Mouse (Mus musculus) midbrain, embryonic 13.5 days (tissue): ENCODE measurements at regions not wholly inside any gene's neighbourhood (a gene's known extent, or its start where the extent isn't known, plus 50 kb on each side); places are given as distances from the start of the nearest gene placed in this dataset.

Experiments
- ATAC-seq: fragments of 200-750 bp; cut with Nextera tagmentation; 2 replicates; pipeline ENCODE4 v1.8.0; 2017; ENCODE audit warnings: mild to moderate bottlenecking, moderate TSS enrichment, moderate library complexity
- H3K27ac ChIP-seq: fragments of 300-500 bp; sonication (generic); 2 replicates; pipeline ENCODE4 v1.5.1; 2015; ENCODE audit warnings: inconsistent platforms, mild to moderate bottlenecking, moderate library complexity
- H3K27me3 ChIP-seq: fragments of 300-500 bp; sonication (generic); 2 replicates; pipeline ENCODE4 v1.6.1; 2015; ENCODE audit warnings: mild to moderate bottlenecking, inconsistent platforms
- H3K36me3 ChIP-seq: fragments of 300-500 bp; sonication (generic); 2 replicates; pipeline ENCODE4 v1.6.1; 2015; ENCODE audit warnings: mild to moderate bottlenecking, inconsistent platforms
- H3K4me1 ChIP-seq: fragments of 300-500 bp; sonication (generic); replicated peaks from 2 replicates; pipeline ENCODE4 v1.6.1; 2015; ENCODE audit warnings: inconsistent platforms
- H3K4me2 ChIP-seq: fragments of 300-500 bp; sonication (generic); replicated peaks from 2 replicates; pipeline ENCODE4 v1.6.1; 2015; ENCODE audit warnings: moderate library complexity, mild to moderate bottlenecking, inconsistent platforms
- H3K4me3 ChIP-seq: fragments of 300-500 bp; sonication (generic); replicated peaks from 2 replicates; pipeline ENCODE4 v1.5.1; 2015; ENCODE audit warnings: mild to moderate bottlenecking, inconsistent platforms
- H3K9ac ChIP-seq: fragments of 300-500 bp; sonication (generic); replicated peaks from 2 replicates; pipeline ENCODE4 v1.6.1; 2015; ENCODE audit warnings: mild to moderate bottlenecking, inconsistent platforms
- H3K9me3 ChIP-seq: fragments of 300-500 bp; sonication (generic); 2 replicates; pipeline ENCODE4 v1.6.1; 2016; ENCODE audit warnings: mild to moderate bottlenecking, inconsistent platforms
- WGBS: fragments of 180-500 bp; shearing (Covaris S2); methylation state at CpG from one replicate; pipeline ENCODE4 v1.1.7; 2015; 5-methylcytosine and 5-hydroxymethylcytosine counted together

- no peak for ATAC-seq
- no peak overlapping the region for H3K4me3 ChIP-seq
- H3K9me3 ChIP-seq = no peaks in the 10 kb centered on the region; the same call in 1 of the 2 replicates
- WGBS = 53% methylated on average over 2 of the region's 2 CpGs
- H3K4me2 ChIP-seq = no peak overlapping the region
- no peaks in the 10 kb centered on the region for H3K36me3 ChIP-seq
- H3K4me1 ChIP-seq = 0 out of 2 replicates have a peak, but pooled peaks cover 5% of the 10 kb centered on the region
- H3K9ac ChIP-seq = no peak overlapping the region
- H3K27me3 ChIP-seq = no peaks in the 10 kb centered on the region
- H3K27ac ChIP-seq = no peak overlapping the region
Observed at GRCm38 (mm10) chr8:26840286-26840685, 136.8 kb upstream of the Zfp703 start.

- WGBS = 70% methylated on average over 12 of the region's 12 CpGs
- no peak overlapping the region for H3K4me3 ChIP-seq
- H3K27ac ChIP-seq = no peak overlapping the region
- no peak overlapping the region for H3K4me2 ChIP-seq
- no peaks in the 10 kb centered on the region for H3K27me3 ChIP-seq
- no peak for ATAC-seq
- H3K9me3 ChIP-seq = no peaks in the 10 kb centered on the region; the same call in 1 of the 2 replicates
- H3K36me3 ChIP-seq = no peaks in the 10 kb centered on the region
- H3K4me1 ChIP-seq = 0 out of 2 replicates have a peak, but pooled peaks cover 5% of the 10 kb centered on the region
- no peak overlapping the region for H3K9ac ChIP-seq
Observed at GRCm38 (mm10) chr8:26840745-26841680, 136.1 kb upstream of the Zfp703 start.

GRCm38 (mm10) chr8:26843714-26844113 lies 133.4 kb upstream of the Zfp703 start:
- Histone ChIP-seq H3K9me3 (no peaks in the 10 kb centered on the region), H3K36me3 (no peaks in the 10 kb centered on the region), H3K27ac (no peak overlapping the region), H3K4me2 (no peak overlapping the region), H3K4me3 (no peak overlapping the region), H3K9ac (no peak overlapping the region), H3K27me3 (no peaks in the 10 kb centered on the region), H3K4me1 (0 out of 2 replicates have a peak, but pooled peaks cover 5% of the 10 kb centered on the region)
- ATAC-seq = no peak
- WGBS = 83% methylated on average over 6 of the region's 6 CpGs

- H3K27me3 ChIP-seq = no peaks in the 10 kb centered on the region
- H3K4me2 ChIP-seq = no peak overlapping the region
- no peak for ATAC-seq
- no peaks in the 10 kb centered on the region for H3K9me3 ChIP-seq
- H3K9ac ChIP-seq = no peak overlapping the region
- no peak overlapping the region for H3K4me3 ChIP-seq
- H3K27ac ChIP-seq = no peak overlapping the region
- no peaks in the 10 kb centered on the region for H3K36me3 ChIP-seq
- 79% methylated on average over 8 of the region's 8 CpGs for WGBS
- peaks cover 7% of the 10 kb centered on the region; the same call in 1 of the 2 replicates for H3K4me1 ChIP-seq
Observed at GRCm38 (mm10) chr8:26844132-26844808, 132.9 kb upstream of the Zfp703 start.

GRCm38 (mm10) chr8:26844809-26845143 lies 132.3 kb upstream of the Zfp703 start:
- H3K27ac ChIP-seq = no peak overlapping the region
- peaks cover 8% of the 10 kb centered on the region; the same call in 1 of the 2 replicates for H3K4me1 ChIP-seq
- no peak overlapping the region for H3K9ac ChIP-seq
- no peaks in the 10 kb centered on the region for H3K27me3 ChIP-seq
- no peaks in the 10 kb centered on the region for H3K9me3 ChIP-seq
- 90% methylated on average over 6 of the region's 6 CpGs for WGBS
- no peak overlapping the region for H3K4me3 ChIP-seq
- no peaks in the 10 kb centered on the region for H3K36me3 ChIP-seq
- no peak for ATAC-seq
- H3K4me2 ChIP-seq = no peak overlapping the region

GRCm38 (mm10) chr8:26845481-26846194 lies 131.5 kb upstream of the Zfp703 start:
- 66% methylated on average over 11 of the region's 11 CpGs for WGBS
- H3K4me1 ChIP-seq = peaks cover 8% of the 10 kb centered on the region; the same call in 1 of the 2 replicates
- ATAC-seq = no peak

DNA sequence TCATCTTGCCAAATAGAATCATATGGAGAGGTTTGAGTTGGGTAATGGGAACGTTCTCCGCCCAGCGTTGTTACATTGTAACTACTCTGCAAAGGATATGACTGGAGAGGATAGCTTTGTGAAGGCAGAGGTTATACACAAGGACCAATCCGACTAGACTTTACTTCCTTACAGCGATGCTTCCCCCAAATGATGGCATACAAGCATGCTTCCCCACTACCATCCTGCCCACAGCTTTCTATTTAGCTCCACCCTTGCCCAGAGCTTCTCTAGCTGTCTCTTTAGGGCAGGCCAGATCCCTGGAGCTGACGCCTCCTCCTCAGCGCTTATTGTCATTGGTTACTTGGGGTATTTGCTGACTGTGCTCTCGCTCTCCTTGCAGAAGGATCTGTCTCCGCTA lies 130.1 kb upstream of the Zfp703 start:
- 91% methylated on average over 9 of the region's 9 CpGs for WGBS

More at GRCm38 (mm10) chr8:26845481-26846194, 131.5 kb upstream of the Zfp703 start:
- no peaks in the 10 kb centered on the region for H3K9me3 ChIP-seq
- H3K27me3 ChIP-seq = no peaks in the 10 kb centered on the region
- H3K4me2 ChIP-seq = no peak overlapping the region
- no peak overlapping the region for H3K27ac ChIP-seq
- H3K4me3 ChIP-seq = no peak overlapping the region
- no peaks in the 10 kb centered on the region for H3K36me3 ChIP-seq
- no peak overlapping the region for H3K9ac ChIP-seq

GRCm38 (mm10) chr8:26848098-26848772 lies 128.9 kb upstream of the Zfp703 start:
- no peaks in the 10 kb centered on the region for H3K9me3 ChIP-seq
- H3K27ac ChIP-seq = no peak overlapping the region
- no peak overlapping the region for H3K4me3 ChIP-seq
- 87% methylated on average over 17 of the region's 17 CpGs for WGBS
- no peak overlapping the region for H3K4me2 ChIP-seq
- ATAC-seq = no peak
- no peaks in the 10 kb centered on the region for H3K36me3 ChIP-seq
- no peak overlapping the region for H3K9ac ChIP-seq
- H3K4me1 ChIP-seq = peaks cover 4% of the 10 kb centered on the region; the same call in 1 of the 2 replicates
- H3K27me3 ChIP-seq = no peaks in the 10 kb centered on the region

More for the DNA sequence above, 130.1 kb upstream of the Zfp703 start:
- Histone ChIP-seq H3K4me1 (peaks cover 4% of the 10 kb centered on the region; the same call in 1 of the 2 replicates), H3K9ac (no peak overlapping the region), H3K4me2 (no peak overlapping the region), H3K4me3 (no peak overlapping the region), H3K27me3 (no peaks in the 10 kb centered on the region), H3K9me3 (no peaks in the 10 kb centered on the region), H3K36me3 (no peaks in the 10 kb centered on the region), H3K27ac (no peak overlapping the region)
- no peak for ATAC-seq

DNA sequence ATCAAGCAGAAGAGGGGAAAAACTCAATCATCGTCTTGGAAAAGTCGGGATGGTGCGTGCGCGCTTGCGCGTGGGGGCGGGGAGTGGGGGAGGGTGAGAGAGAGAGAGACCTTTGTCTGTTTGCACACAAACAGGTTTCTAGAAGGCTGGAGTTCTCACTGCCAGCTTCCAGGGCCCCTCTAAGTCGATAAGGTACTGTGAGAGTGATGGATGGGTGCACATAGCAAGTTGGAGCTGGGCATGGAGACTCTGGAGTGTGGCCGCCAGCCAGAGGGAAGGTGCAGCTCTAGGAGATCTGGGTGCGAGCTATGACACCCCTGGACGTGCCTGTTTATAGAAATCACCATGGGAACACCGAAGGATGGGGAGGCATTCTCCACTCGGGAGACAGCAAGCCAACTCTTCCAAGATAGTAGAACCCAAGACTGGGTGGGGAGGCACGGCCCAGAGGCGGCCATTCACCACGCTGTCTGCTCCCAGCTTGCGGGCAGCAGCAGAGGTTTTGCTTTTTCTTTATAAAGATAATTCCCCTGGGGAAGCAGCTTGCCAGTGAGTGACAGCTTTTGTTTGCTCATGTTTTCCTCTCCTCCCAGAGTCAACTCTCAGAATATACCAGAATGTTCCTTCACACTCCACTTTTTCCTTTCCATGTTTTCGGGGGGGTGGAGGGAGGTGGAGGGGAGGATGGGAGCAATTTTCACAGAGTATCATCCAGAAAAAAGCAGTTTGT lies 128.0 kb upstream of the Zfp703 start:
- Histone ChIP-seq H3K36me3 (no peaks in the 10 kb centered on the region), H3K27me3 (no peaks in the 10 kb centered on the region), H3K9me3 (no peaks in the 10 kb centered on the region), H3K4me2 (no peak overlapping the region), H3K27ac (no peak overlapping the region), H3K4me1 (peaks cover 4% of the 10 kb centered on the region; the same call in 1 of the 2 replicates), H3K4me3 (no peak overlapping the region), H3K9ac (no peak overlapping the region)
- whole genome bisulfite sequencing = 81% methylated on average over 19 of the region's 19 CpGs
- no peak; the same call in 1 of the 2 replicates for ATAC-seq

DNA sequence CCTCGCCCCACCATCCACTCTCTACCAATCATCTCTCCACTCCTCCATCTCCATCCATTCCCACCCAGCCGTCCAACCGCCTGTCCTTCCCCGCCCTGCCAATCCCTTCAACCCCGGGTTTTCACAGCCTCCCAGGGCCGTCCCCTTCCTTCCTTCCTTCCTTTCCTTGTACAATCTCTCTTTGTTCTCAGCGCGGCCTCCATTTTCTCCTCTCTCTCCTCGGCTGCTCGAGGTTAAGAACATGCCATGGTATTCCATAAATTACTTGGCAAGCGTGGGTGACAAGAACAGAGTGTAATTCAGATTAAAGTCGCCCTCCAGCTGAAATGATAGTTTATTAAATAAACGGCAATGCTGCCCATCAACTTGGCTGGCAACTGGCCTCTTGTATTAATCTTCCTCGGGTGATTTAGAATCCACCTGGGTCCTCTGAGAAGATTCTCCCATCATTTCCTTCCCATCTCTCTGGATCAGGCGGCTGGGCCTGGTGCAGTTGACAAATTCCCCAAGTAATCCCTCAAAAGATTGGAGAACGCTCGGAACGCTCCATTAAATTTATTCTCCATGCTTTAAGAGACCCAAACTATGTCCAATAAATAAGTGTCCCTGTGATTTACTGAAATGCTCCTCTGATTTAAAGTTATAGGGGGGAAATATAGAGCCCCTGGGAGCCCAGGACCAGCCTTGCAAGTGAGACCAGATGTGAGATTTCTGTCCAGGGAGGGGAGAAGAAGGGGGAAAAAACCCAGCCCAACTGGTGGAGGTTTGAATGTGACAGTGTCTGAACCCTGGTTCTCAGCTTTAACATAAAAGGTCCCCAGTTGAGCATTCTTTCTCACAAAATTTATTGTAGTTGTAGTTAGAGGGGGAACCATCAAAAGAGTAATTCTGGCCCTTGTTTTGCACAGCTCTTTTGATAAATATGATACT lies 125.0 kb upstream of the Zfp703 start:
- WGBS = 80% methylated on average over 18 of the region's 18 CpGs
- no peaks in the 10 kb centered on the region for H3K27me3 ChIP-seq
- H3K4me2 ChIP-seq = no peak overlapping the region
- no peaks in the 10 kb centered on the region for H3K9me3 ChIP-seq
- H3K4me3 ChIP-seq = no peak overlapping the region
- no peak overlapping the region for H3K27ac ChIP-seq
- H3K36me3 ChIP-seq = no peaks in the 10 kb centered on the region
- no peak overlapping the region for H3K9ac ChIP-seq
- no peak for ATAC-seq
- H3K4me1 ChIP-seq = peaks cover 4% of the 10 kb centered on the region; the same call in 1 of the 2 replicates
